Mouse (Mus musculus): ENCODE measurements around the gene Cpt1b.
"Not testable (repeated sequence)": the region's sequence is repeated elsewhere in the genome, so short reads cannot be mapped to it uniquely, and the experiment has no call there.

- TF ChIP-seq CTCF (IDR thresholded peaks at IDR 0.05; ENCODE audit: low read depth): peak; percentile 2
- not testable (repeated sequence) for TF ChIP-seq EP300 (optimal IDR thresholded peaks at IDR 0.05)
These were observed 5.1 kb upstream of the Cpt1b start for GRCm38 (mm10) chr15:89430771-89431170.

Data from stomach, postnatal 0 days (tissue).